8 mouse cellular contexts compared by ENCODE assay signal in genomic region chr3:36000275-36001239, GRCm38 (mm10). TPM values are rescaled to one million over a fixed set of nuclear protein-coding genes. Genes with fewer than 3 reads are reported as not detected.
A peak's percentile ranks its signal among the peaks of the same experiment; 100 is the strongest.
DNase-seq lines count a peak whose midpoint lies in the region; ATAC-seq lines count a peak whose summit lies in the region.

Gene Mccc1, minus strand, starts transcription at chr3:36000678.

- 4% methylated on average over 39 of the region's 39 CpGs for WGBS in hindbrain, embryonic 16.5 days
- 2% methylated on average over 39 of the region's 39 CpGs for whole genome bisulfite sequencing in macrophage (ENCODE audit: missing documents)

- H3K4me3 ChIP-seq in hindbrain, embryonic 16.5 days (ENCODE audit: low read length), result peak within 1 kb of the TSS; percentile 58
- peak within 1 kb of the TSS; percentile 44 for H3K4me3 ChIP-seq in macrophage (ENCODE audit: inconsistent target)

- peak; percentile 89 for DNase-seq in WW6 (ENCODE audit: low read depth, low spot score)
- DNase-seq in cerebellum, postnatal 4 days (ENCODE audit: low spot score in 2 of 2), result peak; percentile 89 to 92
- peak; percentile 96 for DNase-seq in gastrocnemius, adult 18-20 months (ENCODE audit: low spot score)
- DNase-seq in left cerebral cortex, adult 18-20 months (ENCODE audit: low spot score in 2 of 2), result peak; percentile 96 to 97
- DNase-seq in right cerebral cortex, adult 18-20 months, result peak; percentile 98
- peak; percentile 77 for DNase-seq in urinary bladder, postnatal 10 days (ENCODE audit: low spot score)

- H3K4me2 ChIP-seq in hindbrain, embryonic 16.5 days (ENCODE audit: low read length), result peak within 1 kb of the TSS; percentile 70

- ATAC-seq in hindbrain, embryonic 16.5 days, result peak; percentile 100

- H3K4me1 ChIP-seq in hindbrain, embryonic 16.5 days (ENCODE audit: control insufficient read depth, insufficient read depth, low read depth, low read length), result peaks cover 9% of the 10 kb centered on the region

- H3K9ac ChIP-seq in hindbrain, embryonic 16.5 days (ENCODE audit: low read depth, low read length), result peak within 1 kb of the TSS; percentile 73

- H3K79me2 ChIP-seq in macrophage (ENCODE audit: inconsistent target), result no peaks in the 10 kb centered on the region; the same call in 1 of the 2 replicates

- no peaks in the 10 kb centered on the region for H3K9me3 ChIP-seq in hindbrain, embryonic 16.5 days (ENCODE audit: control insufficient read depth, low read length)

- H3K27me3 ChIP-seq in hindbrain, embryonic 16.5 days (replicated peaks; ENCODE audit: control insufficient read depth, insufficient read depth, low read length), result no peaks in the 10 kb centered on the region

- peak within 1 kb of the TSS; percentile 91 for H3K27ac ChIP-seq in hindbrain, embryonic 16.5 days (ENCODE audit: low read depth, low read length)
- peak within 1 kb of the TSS; percentile 62 for H3K27ac ChIP-seq in macrophage

- no peaks in the 10 kb centered on the region for H3K36me3 ChIP-seq in hindbrain, embryonic 16.5 days (ENCODE audit: control insufficient read depth, insufficient read depth, low read length)
- H3K36me3 ChIP-seq in macrophage (ENCODE audit: inconsistent target), result no peaks in the 10 kb centered on the region

RNA-seq across cellular contexts. Expression of gene Mccc1, which starts in this region (rescaled TPM):
- total RNA-seq in gastrocnemius, adult 18-20 months (2021), result 10 to 100 TPM; 34.3 to 35.3 TPM
- polyA plus RNA-seq in hindbrain, embryonic 16.5 days (2015; fragmentation: Nextera tagmentation; extraction: Ambion mirVana), result 26.3 and 29.1 TPM in 2 replicates
- total RNA-seq in left cerebral cortex, adult 18-20 months (2021), result 10 to 100 TPM; 30.8 to 33.3 TPM
- 10 to 100 TPM; 10.3 to 82.5 (median 52.9) TPM for total RNA-seq in macrophage (2018; cell fraction: chromatin; rRNA removed)
- 10 to 100 TPM in 25 of 26 experiments, 1 to 10 TPM in 1; 9.5 to 17.5 (median 13.3) TPM for total RNA-seq in macrophage (2018; cell fraction: cytosol; rRNA removed)
- 10 to 100 TPM in 25 of 26 experiments, 1 to 10 TPM in 1; 8.9 to 50.7 (median 29.1) TPM for total RNA-seq in macrophage (2018; cell fraction: nucleus; rRNA removed)
- polyA plus RNA-seq in macrophage (2018), result 13.3 to 14.3 TPM (median 14.1 TPM) in 3 replicates

Comparison
In these comparisons a context has a peak if more than half of its experiments do, and no peak if none do; other contexts are left out.
1. Peak in every context shown above with its lines: DNase-seq, ATAC-seq, H3K4me3 ChIP-seq and H3K27ac ChIP-seq.